ENCODE assay signal across 23 mouse cellular contexts in genomic region chr5:115862439-115862838, GRCm38 (mm10). TPM values are rescaled to one million over a fixed set of nuclear protein-coding genes. Genes with fewer than 3 reads are reported as not detected.
DNase-seq lines count a peak whose midpoint lies in the region; ATAC-seq and TF ChIP-seq lines count a peak whose summit lies in the region.
"Had no signal": no experiment of that assay in that cellular context is flagged by ENCODE, and none has a peak within 500 bp of the region (broad histone marks: within the 10 kb centered on the region; RNA-seq: fewer than 3 reads in every experiment).

No protein-coding gene starts in this region.

- no peak overlapping the region for H3K4me3 ChIP-seq in hindbrain, embryonic 15.5 days
- no peak overlapping the region for H3K4me3 ChIP-seq in hindbrain, embryonic 16.5 days (ENCODE audit: low read length)
- no peak overlapping the region for H3K4me3 ChIP-seq in lung, postnatal 0 days (ENCODE audit: low read depth, low read length)
- no peak overlapping the region for H3K4me3 ChIP-seq in midbrain, embryonic 16.5 days (ENCODE audit: low read depth, low read length)
- no peak overlapping the region for H3K4me3 ChIP-seq in midbrain, embryonic 10.5 days
- H3K4me3 ChIP-seq: embryonic facial prominence, embryonic 13.5 days; embryonic facial prominence, embryonic 15.5 days; erythroblast, embryonic 14.5 days; forebrain, embryonic 10.5 days; forebrain, embryonic 12.5 days had no signal

- H3K36me3 ChIP-seq in hindbrain, embryonic 15.5 days, result no peaks in the 10 kb centered on the region
- H3K36me3 ChIP-seq in hindbrain, embryonic 16.5 days (ENCODE audit: control insufficient read depth, insufficient read depth, low read length), result no peaks in the 10 kb centered on the region; the same call in 1 of the 2 replicates
- no peaks in the 10 kb centered on the region for H3K36me3 ChIP-seq in lung, postnatal 0 days (ENCODE audit: insufficient read depth, low read length)
- no peaks in the 10 kb centered on the region for H3K36me3 ChIP-seq in midbrain, embryonic 16.5 days (ENCODE audit: control insufficient read depth, insufficient read depth, low read length)
- H3K36me3 ChIP-seq in midbrain, embryonic 10.5 days, result peaks cover 95% of the 10 kb centered on the region

- H3K9ac ChIP-seq in hindbrain, embryonic 15.5 days, result no peak overlapping the region
- no peak overlapping the region for H3K9ac ChIP-seq in hindbrain, embryonic 16.5 days (ENCODE audit: low read depth, low read length)
- no peak overlapping the region for H3K9ac ChIP-seq in lung, postnatal 0 days (replicated peaks; ENCODE audit: low read depth)
- no peak overlapping the region for H3K9ac ChIP-seq in midbrain, embryonic 16.5 days (ENCODE audit: low read depth, low read length)
- H3K9ac ChIP-seq: embryonic facial prominence, embryonic 13.5 days; embryonic facial prominence, embryonic 15.5 days; forebrain, embryonic 12.5 days had no signal

- 0 out of 2 replicates have a peak overlapping the region, but pooled peaks have one; percentile 10 for H3K27ac ChIP-seq in hindbrain, embryonic 15.5 days (replicated peaks)
- no peak overlapping the region for H3K27ac ChIP-seq in hindbrain, embryonic 16.5 days (ENCODE audit: low read depth, low read length)
- no peak overlapping the region for H3K27ac ChIP-seq in lung, postnatal 0 days (ENCODE audit: low read length)
- H3K27ac ChIP-seq in midbrain, embryonic 16.5 days (ENCODE audit: low read length), result 0 out of 2 replicates have a peak overlapping the region, but pooled peaks have one; percentile 7
- H3K27ac ChIP-seq in midbrain, embryonic 10.5 days (replicated peaks), result no peak overlapping the region
- H3K27ac ChIP-seq: embryonic facial prominence, embryonic 13.5 days; embryonic facial prominence, embryonic 15.5 days; forebrain, embryonic 10.5 days; forebrain, embryonic 12.5 days had no signal

- no peak overlapping the region for H3K4me2 ChIP-seq in hindbrain, embryonic 15.5 days
- no peak overlapping the region for H3K4me2 ChIP-seq in hindbrain, embryonic 16.5 days (ENCODE audit: low read length)
- H3K4me2 ChIP-seq in lung, postnatal 0 days (replicated peaks; ENCODE audit: low read depth, low read length), result no peak overlapping the region
- no peak overlapping the region for H3K4me2 ChIP-seq in midbrain, embryonic 16.5 days (ENCODE audit: low read length)
- H3K4me2 ChIP-seq: embryonic facial prominence, embryonic 13.5 days; embryonic facial prominence, embryonic 15.5 days; forebrain, embryonic 12.5 days had no signal

- H3K4me1 ChIP-seq in hindbrain, embryonic 15.5 days (replicated peaks), result peaks cover 14% of the 10 kb centered on the region; the same call in 1 of the 2 replicates
- H3K4me1 ChIP-seq in hindbrain, embryonic 16.5 days (ENCODE audit: control insufficient read depth, insufficient read depth, low read depth, low read length), result no peaks in the 10 kb centered on the region; the same call in 1 of the 2 replicates
- H3K4me1 ChIP-seq in lung, postnatal 0 days (ENCODE audit: insufficient read depth, low read depth, low read length), result no peaks in the 10 kb centered on the region
- H3K4me1 ChIP-seq in midbrain, embryonic 16.5 days (ENCODE audit: control insufficient read depth, insufficient read depth, low read length), result peaks cover 5% of the 10 kb centered on the region
- peaks cover 33% of the 10 kb centered on the region for H3K4me1 ChIP-seq in midbrain, embryonic 10.5 days
- H3K4me1 ChIP-seq: forebrain, embryonic 12.5 days had no signal

- H3K9me3 ChIP-seq in hindbrain, embryonic 15.5 days, result no peaks in the 10 kb centered on the region
- no peaks in the 10 kb centered on the region for H3K9me3 ChIP-seq in hindbrain, embryonic 16.5 days (ENCODE audit: control insufficient read depth, low read length)
- H3K9me3 ChIP-seq in lung, postnatal 0 days (ENCODE audit: low read length), result no peaks in the 10 kb centered on the region
- no peaks in the 10 kb centered on the region for H3K9me3 ChIP-seq in midbrain, embryonic 16.5 days (replicated peaks; ENCODE audit: control insufficient read depth, low read length, poor library complexity, severe bottlenecking)
- no peaks in the 10 kb centered on the region for H3K9me3 ChIP-seq in midbrain, embryonic 10.5 days (replicated peaks)
- H3K9me3 ChIP-seq: embryonic facial prominence, embryonic 13.5 days; embryonic facial prominence, embryonic 15.5 days; forebrain, embryonic 10.5 days; forebrain, embryonic 12.5 days had no signal

- ATAC-seq in hindbrain, embryonic 15.5 days (ENCODE audit: low FRiP score, low read depth), result no peak
- ATAC-seq in hindbrain, embryonic 16.5 days, result no peak
- ATAC-seq in lung, postnatal 0 days, result 0 out of 2 replicates have a peak, but pooled peaks have one; percentile 39
- no peak for ATAC-seq in midbrain, embryonic 16.5 days
- ATAC-seq: forebrain, embryonic 14.5 days had no signal

- 94% methylated on average over 10 of the region's 10 CpGs for WGBS in hindbrain, embryonic 15.5 days
- 94% methylated on average over 10 of the region's 10 CpGs for WGBS in hindbrain, embryonic 16.5 days
- WGBS in lung, postnatal 0 days, result 71% methylated on average over 10 of the region's 10 CpGs
- WGBS in midbrain, embryonic 16.5 days, result 93% methylated on average over 10 of the region's 10 CpGs
- WGBS in midbrain, embryonic 10.5 days, result 93% methylated on average over 10 of the region's 10 CpGs

- no peak for TF ChIP-seq CTCF in lung, postnatal 0 days (IDR thresholded peaks at IDR 0.05)

- no peak for DNase-seq in lung, postnatal 0 days (ENCODE audit: low spot score)
- DNase-seq in lung, postnatal 14 days, result no peak
- DNase-seq in midbrain, embryonic 10.5 days (ENCODE audit: low spot score), result no peak
- DNase-seq in layer of hippocampus, postnatal 25 days (ENCODE audit: extremely low spot score in 1 of 2, low spot score in 1 of 2), result no peak
- DNase-seq: adrenal gland, adult 2 months; adrenal gland, postnatal 10 days; adrenal gland, postnatal 25 days; cerebellum, adult 11 months; cerebellum, adult 18-20 months; cerebellum, adult 8-10 months; cerebellum, adult 9-11 months; cerebellum, postnatal 14 days; cerebellum, postnatal 36 days; embryo, embryonic 11 days had no signal

- TF ChIP-seq EP300 in lung, postnatal 0 days (IDR thresholded peaks at IDR 0.05), result no peak

- H3K27me3 ChIP-seq in hindbrain, embryonic 15.5 days, result no peaks in the 10 kb centered on the region
- H3K27me3 ChIP-seq in hindbrain, embryonic 16.5 days (replicated peaks; ENCODE audit: control insufficient read depth, insufficient read depth, low read length), result no peaks in the 10 kb centered on the region
- H3K27me3 ChIP-seq in lung, postnatal 0 days (replicated peaks; ENCODE audit: insufficient read depth, low read length), result no peaks in the 10 kb centered on the region
- H3K27me3 ChIP-seq in midbrain, embryonic 16.5 days (ENCODE audit: control insufficient read depth, insufficient read depth, low read depth, low read length), result no peaks in the 10 kb centered on the region
- no peaks in the 10 kb centered on the region for H3K27me3 ChIP-seq in midbrain, embryonic 10.5 days (ENCODE audit: low read depth, poor library complexity, severe bottlenecking)
- H3K27me3 ChIP-seq: embryonic facial prominence, embryonic 13.5 days; embryonic facial prominence, embryonic 15.5 days; forebrain, embryonic 12.5 days had no signal

RNA-seq across cellular contexts. Expression of gene Cit, which starts 17.4 kb away (rescaled TPM):
- polyA plus RNA-seq in hindbrain, embryonic 15.5 days (2015; fragmentation: Nextera tagmentation; extraction: Ambion mirVana), result 30.2 and 32.8 TPM in 2 replicates
- polyA plus RNA-seq in hindbrain, embryonic 16.5 days (2015; fragmentation: Nextera tagmentation; extraction: Ambion mirVana), result 32.0 and 39.8 TPM in 2 replicates
- 4.8 and 7.4 TPM in 2 replicates for polyA plus RNA-seq in lung, postnatal 0 days (2015; fragmentation: Nextera tagmentation; extraction: Ambion mirVana)
- polyA plus RNA-seq in midbrain, embryonic 16.5 days (2015; fragmentation: Nextera tagmentation; extraction: Ambion mirVana), result 28.3 and 30.7 TPM in 2 replicates
- polyA plus RNA-seq in midbrain, embryonic 10.5 days (2016; fragmentation: Nextera tagmentation; extraction: Ambion mirVana), result 45.5 and 47.2 TPM in 2 replicates
- total RNA-seq in layer of hippocampus, postnatal 25 days (2021), result 10 to 100 TPM; 55.9 to 66.8 TPM

Comparison
In these comparisons a context has a peak if more than half of its experiments do, and no peak if none do; other contexts are left out.
1. H3K27ac ChIP-seq: peak in hindbrain, embryonic 15.5 days (single experiment) and midbrain, embryonic 16.5 days (single experiment); none in hindbrain, embryonic 16.5 days (single experiment), lung, postnatal 0 days (single experiment) and midbrain, embryonic 10.5 days (single experiment).